Mouse (Mus musculus): Measurements from ENCODE around the gene Cyp39a1.

GRCm38 (mm10) chr17:43791751-43792150 is 124.5 kb downstream of the Cyp39a1 start:
- TF ChIP-seq CTCF (IDR thresholded peaks at IDR 0.05) (no peak), EP300 (IDR thresholded peaks at IDR 0.05) (no peak)
